Mouse (Mus musculus): ENCODE measurements around the gene Bsnd.

Gene Bsnd

DNA sequence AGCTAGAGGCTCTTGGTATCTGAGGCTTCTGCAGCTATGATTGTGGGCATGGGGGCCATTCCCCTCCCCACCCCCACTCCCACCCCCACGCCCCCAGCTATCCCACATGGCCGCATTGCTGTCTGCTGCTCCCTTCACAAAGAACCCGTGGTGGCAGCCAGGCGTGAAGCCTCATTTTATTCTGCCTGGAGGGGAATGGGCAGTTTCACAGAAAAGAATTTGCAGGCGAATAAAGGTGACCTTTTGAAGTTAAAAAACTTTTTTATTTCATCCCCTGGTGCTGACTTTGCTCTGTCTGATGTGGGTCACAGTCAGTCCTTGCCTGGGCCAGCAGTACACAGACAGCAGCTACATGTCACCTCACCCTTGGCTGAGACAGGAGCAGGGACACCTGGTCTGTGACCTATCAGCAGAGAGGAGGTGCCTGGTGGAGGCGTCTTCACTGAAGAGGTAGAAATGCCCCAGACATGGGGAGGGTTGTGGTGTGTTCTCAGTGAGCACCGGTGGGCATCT, 8.8 kb downstream of the Bsnd start:
- no peak for DNase-seq (ENCODE audit: low spot score)

DNA sequence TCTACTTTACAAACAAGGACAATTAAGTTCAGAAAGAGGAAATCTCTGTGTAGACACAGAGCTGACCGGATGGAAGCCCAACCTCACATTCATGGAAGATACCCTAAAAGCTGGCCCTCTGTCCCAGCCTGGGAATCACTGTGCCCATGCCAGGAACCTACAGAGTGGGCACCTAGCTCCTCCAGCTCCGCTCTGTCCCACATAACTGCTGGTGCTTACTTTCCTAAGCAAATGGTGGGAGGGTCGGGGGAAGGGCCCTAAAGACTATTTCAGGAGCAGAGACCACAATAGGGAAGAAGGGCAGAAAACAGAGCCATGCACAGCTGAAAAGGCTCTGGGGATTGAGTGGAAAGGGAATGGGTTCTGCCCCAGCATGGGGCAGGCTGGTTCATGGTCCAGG, 11.5 kb downstream of the Bsnd start:
- no peak for DNase-seq (ENCODE audit: low spot score)

DNA sequence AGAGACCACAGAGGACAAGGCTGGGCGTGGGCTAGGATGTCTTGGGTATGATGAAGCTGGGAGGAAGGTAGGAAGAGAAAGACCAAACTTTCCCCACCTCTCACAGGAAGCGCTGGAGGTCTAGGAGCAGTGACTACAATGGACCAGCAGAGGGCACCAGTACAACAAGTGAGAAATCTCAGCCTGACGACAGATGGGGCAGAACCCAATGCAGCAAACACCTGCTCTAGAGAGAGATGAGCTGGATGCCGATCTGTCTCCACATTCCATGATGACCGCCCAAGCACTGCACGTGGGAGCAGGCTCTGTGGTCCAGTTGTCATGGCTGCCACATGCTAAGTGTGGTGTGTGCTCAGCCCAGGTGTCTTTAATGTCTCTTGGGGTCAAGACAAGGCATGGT, 17.8 kb downstream of the Bsnd start:
- peak; percentile 25 for DNase-seq (ENCODE audit: low spot score)

DNA sequence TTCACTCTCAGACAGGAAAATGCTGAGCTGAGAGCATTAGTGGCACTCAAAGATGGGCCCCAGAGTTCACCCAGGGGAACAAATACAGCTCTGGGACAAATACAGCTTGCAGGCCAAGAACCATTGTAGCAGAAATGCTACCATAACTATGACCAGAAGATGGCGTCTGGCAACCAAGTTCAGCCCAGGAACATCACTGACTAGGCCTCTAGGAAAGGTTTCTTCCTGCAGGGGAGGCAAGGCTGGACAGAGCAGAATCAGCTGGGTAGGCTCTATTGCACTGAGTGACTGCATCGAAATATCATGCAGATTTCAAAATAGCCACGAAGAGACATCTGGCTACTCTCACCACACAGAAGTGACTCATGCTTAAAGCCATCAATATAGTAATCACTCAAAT, 19.7 kb downstream of the Bsnd start:
- DNase-seq (ENCODE audit: low spot score) = peak; percentile 6

DNA sequence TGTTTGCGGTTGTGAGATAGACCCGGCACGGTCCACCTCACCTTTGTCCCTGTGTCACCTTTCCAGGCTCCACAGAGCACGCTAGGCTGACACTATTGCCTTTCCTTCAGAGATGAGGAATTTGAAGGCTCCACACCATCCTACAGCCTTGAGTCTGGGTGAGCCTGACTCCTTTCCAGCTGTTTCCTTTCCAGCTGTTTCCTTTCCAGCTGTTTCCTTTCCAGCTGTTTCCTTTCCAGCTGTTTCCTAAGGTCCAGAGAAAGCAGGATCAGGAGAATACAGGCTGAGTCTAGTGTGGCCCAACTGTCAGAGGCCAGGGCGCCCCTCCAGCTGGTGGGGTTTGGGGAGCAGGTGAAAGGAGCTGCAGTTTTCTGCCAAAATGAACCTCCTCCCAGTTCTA, 21.2 kb downstream of the Bsnd start:
- no peak for DNase-seq (ENCODE audit: low spot score)

DNA sequence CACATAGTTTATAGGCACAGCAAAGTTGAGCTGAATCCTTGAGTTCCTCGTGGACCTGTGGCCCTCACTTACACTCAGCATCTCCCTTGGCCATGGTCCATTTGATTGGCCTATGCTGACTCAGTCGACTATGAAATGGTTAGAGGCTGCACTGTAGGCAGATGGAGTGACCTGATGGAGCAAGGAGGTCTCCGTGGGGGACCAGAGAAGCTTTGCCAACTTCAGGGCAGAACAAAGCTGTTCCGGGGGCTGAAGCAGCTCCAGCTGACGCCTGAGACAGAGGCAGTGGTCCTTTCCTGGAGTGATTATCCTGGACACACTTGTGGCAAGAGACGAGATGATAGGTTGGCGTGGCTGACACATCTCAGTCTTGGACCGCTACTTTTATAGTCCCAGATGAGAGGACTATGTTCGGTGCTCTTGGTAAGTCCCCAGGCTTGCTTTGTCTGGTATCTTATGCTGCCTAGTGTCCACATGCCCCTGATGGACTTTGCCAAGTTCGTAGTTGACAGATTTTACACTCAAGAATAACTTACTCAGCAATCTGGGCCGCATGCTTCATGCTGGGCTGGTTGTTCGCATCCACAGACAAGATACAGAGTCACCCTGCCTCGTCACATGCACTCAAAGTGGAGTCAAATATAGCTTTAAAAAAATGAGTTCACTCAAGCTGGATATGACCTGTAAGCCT, 24.5 kb downstream of the Bsnd start:
- no peak for DNase-seq (ENCODE audit: low spot score)

DNA sequence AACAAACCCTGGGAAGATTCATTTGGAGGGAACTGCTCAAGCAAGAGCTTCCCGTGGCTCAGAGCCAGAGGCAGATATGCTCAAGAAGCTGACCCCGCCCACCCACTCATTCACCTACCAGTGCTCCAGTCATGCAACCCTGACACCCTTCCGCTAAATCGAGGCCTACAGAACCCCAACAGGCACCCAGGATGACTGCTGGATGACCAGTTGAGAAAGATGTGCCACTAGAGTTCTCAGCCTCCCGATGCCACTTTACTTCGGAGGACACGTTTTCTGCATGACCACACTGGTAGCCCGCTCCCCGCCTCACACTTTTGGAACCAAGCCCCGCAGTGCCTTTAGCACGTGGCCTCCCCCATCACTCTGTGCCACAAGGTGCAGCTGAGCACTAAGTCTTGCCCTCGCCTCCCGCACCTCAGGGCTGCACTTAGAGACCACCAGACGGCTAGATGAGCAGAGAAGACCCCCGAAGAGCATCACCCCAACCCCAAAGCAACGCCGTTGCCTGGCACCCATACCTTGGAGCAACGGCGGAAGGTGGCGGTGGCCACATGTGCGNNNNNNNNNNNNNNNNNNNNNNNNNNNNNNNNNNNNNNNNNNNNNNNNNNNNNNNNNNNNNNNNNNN, 28.8 kb downstream of the Bsnd start:
- DNase-seq (ENCODE audit: low spot score) = no peak

DNA sequence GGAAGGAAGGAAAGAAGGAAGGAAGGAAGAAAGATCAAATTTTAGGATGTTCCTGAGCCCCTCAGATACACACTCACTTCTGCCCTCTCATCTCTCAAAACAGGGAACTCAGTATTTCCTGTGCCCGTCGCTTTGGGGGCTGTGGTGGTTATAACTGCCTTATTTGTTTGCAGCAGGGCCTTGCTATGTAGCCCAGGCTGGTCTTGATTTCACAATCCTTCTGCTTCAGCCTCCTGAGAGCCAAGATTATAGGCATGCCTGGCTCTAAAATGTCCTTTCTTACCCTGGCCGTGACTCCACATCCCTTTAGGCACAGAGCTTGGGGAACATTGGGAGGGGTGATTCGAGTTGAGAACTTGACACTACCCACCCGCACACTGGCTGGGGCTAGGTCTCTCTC, 29.6 kb downstream of the Bsnd start:
- DNase-seq (ENCODE audit: low spot score) = no peak

DNA sequence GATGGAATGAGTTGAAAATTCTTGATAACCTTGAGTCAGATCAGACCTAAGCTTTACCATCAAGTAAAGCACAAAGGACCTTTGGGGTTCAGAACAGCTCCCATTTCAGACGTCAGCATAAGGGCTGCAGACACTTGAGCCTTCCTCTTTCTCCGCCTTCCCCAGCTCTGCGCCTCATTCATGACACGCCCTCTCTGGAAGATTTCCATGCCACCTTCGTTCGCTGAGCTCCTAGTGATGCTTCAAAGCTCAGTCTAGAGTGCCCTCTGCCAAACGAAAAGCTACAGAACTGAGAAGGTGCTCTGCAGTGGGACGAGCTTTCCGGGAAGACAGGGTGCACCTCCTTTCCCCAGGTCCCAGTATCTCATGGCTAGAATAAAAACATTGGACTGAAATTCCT, 30.1 kb downstream of the Bsnd start:
- no peak for DNase-seq (ENCODE audit: low spot score)

DNA sequence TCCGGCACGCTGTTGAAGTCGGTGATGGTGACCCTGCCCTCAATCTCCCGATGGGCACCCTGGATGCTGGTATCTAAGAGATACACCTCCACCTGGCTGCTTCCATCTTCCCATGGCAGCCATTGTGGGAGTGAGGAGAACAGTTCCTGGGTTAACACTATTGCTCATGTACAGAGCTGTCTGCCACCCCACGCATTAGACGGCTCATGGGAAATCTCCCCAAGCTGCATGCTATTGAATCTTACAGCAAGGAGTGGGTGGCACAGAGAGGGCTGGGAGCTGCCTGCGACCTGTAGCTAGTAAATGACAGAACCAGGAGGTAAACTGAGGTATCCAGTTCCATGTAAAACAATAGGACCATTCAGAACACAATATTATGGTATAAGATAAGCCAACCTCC, 37.5 kb downstream of the Bsnd start:
- no peak for DNase-seq (ENCODE audit: low spot score)

DNA sequence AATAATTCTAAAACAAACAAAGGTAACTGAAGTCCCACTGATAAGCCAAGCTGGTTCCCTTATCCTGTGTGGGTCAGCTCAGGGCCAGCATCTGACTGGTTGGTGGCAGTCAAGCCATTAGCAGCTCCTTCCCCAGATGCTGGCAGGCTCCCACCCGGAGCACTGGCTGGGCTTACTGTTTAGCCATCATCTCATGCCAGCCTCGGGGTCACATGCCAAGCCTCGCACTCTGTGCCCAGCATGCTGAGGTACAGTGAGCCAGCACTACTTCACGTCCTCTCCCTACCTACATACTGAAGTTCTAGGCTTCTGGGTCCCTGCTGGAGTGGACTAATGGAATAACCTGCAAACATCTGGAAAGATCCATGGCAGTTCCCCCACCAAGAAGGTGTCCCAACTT, 38.6 kb downstream of the Bsnd start:
- DNase-seq (ENCODE audit: low spot score) = no peak

DNA sequence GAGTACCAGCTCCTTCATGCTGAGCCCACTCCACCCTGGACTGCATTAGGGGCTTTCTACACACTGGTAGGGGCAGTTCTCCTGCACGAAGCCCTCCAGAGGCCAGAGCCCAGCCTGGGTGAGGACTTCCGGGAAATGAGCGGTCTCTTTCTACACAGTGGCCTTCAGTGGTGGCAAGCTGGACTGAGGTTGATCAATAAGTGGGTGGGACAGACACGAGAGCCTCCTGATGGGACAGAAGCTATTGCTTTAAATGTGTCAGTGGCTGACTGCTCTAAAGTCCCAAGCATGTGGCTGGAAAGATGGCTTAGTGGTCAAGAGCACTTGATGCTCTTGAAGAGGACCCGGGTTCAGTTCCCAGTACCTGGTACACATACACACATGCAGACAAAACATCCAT, 39.0 kb downstream of the Bsnd start:
- no peak for DNase-seq (ENCODE audit: low spot score)

DNA sequence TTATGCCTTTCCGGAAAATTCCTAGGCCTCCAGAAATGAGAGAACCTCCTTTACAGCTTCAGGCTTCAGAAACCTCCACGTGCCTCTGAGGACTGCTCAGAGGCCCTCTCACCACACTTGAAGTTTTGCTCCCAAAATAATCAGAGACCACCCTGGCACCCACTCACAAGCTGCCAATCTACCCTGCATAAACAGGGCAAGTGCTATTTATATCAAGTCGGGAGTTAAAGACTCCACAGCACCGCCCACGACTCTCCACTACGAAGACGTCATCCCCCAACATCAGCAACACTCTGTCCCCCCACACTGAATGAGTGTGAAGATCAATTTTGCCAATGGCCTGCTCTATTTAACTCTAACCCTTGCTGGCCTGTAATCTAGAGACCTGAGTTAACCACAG, 39.7 kb downstream of the Bsnd start:
- no peak for DNase-seq (ENCODE audit: low spot score)

DNA sequence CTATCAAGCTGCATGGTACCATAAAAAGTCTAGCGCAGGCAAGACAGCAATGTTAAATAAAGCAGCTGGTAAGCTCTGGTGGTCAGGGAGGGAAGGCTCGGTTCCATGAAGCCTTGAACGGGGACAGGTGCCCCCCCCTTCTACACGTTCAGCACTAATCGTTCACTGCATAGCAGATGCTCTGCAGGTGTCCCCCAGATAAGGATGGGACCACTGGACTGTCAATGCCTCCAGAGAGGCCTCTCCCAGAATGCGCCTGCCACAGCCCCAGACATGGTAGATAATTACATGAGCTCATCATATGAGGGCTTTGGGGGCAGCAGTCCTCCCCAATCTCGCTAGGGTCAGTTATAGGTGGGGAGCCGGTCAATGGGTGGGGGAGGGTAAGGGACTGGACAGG, 42.8 kb downstream of the Bsnd start:
- DNase-seq (ENCODE audit: low spot score) = no peak

DNA sequence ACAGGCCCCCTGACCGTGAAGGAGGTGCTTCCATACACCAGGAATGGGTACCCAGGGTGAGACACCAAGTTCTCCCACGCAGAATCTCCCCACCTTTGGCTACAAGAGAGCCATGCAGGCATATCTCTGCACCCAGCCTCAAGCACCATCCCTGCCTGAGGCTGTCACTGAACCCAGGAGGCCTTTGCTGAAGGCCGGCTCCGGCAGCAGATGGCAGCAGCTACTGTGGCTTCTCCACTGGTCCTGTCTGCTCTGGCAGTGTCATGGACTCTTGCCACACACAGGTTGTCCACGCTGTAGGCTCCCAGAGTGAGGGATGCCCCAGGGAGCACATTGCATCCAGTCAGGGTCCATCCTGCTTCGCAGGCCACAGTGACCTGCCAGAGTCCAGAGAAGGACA, 48.9 kb downstream of the Bsnd start:
- DNase-seq (ENCODE audit: low spot score) = no peak

DNA sequence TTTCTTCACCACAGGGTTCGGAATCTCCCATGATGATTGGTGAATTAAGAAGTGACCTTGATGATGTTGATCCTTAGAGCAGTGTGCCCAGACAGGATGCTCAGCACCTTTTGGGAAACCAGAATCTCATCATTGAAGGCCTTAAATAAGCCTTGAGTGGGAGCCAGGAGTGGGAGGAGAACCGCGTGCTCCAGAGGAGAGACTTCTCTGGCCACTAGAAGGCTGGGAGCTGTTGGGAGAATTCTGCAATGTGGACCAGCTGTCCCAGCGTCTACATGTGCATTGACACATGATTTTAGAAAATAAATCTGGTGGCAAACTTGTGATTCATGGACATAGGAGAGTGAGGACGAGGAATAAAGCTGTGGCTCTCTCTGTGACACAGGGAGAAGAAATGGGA, 53.3 kb downstream of the Bsnd start:
- DNase-seq (ENCODE audit: low spot score) = no peak

DNA sequence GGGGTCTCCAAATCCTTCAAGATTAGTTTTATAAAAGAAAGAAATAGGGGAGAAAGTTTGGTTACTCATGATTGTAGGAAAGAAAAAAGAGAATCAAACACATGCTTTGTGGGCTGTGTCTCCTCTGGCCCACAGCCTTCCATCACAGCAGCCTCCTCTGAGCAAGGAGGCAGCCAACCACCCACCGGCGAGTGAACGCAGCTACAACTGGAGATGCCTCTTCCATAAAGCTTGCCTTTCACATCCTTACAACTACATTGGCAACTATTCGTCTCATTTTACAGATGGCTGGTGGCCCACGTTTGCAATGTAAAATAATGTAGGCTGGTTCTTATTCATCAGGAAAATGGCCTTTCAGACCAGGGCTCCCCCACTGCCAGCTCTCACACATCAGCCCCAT, 54.9 kb downstream of the Bsnd start:
- no peak for DNase-seq (ENCODE audit: low spot score)

DNA sequence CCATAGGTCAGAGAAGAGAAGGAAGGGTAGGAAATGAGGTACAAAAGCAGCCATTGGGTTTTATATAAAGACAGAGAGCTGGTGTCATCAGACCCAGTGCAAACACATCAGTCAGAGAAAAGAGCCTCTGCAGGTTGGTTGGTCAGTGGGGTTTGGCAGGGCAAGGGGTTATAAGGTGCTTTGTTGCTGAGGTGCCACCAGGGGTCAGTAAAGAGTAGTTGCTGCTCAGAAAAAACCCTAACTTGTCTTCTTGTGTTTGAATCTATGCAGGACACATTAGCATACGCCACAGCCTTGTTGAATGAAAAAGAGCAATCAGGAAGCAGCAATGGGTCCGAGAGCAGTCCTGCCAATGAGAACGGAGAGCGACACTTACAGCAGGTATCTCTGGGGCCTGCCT, 55.6 kb downstream of the Bsnd start:
- DNase-seq (ENCODE audit: low spot score) = no peak

DNA sequence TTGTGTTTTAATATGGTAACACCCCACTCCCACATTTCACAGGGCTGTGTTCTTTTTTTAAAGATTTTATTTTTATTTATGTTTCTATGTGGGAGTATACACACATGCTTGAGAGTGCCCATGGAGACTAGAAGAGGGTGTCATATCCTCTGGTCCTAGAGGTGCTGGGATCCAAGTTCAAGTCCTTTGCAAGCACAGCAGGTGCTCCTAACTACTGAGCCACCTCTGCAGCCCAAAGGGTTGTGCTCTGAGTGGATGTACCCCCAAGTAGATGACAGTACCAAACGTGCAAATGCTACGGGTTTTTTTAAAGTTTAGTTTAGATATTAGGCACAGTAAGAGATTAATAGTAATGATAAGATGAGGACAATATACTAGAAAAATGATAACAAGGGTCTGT, 56.7 kb downstream of the Bsnd start:
- DNase-seq (ENCODE audit: low spot score) = no peak
